Mouse (Mus musculus) lung, adult 2 months (tissue): Measurements from ENCODE around the gene Fgd4.

ENCODE experiments used
- CTCF ChIP-seq: fragments of 200-500 bp; IDR thresholded peaks from 2 replicates; pipeline ENCODE4 v1.5.1; 2011; ENCODE audit warnings: mild to moderate bottlenecking, low read length, control low read depth; ENCODE audit not compliant: insufficient read depth
- POLR2A ChIP-seq: fragments of 200-500 bp; IDR thresholded peaks from 2 replicates; pipeline ENCODE4 v1.6.1; 2011; ENCODE audit warnings: low read depth, mild to moderate bottlenecking, control low read depth, low read length, borderline replicate concordance; ENCODE audit errors: extremely low read depth

DNA sequence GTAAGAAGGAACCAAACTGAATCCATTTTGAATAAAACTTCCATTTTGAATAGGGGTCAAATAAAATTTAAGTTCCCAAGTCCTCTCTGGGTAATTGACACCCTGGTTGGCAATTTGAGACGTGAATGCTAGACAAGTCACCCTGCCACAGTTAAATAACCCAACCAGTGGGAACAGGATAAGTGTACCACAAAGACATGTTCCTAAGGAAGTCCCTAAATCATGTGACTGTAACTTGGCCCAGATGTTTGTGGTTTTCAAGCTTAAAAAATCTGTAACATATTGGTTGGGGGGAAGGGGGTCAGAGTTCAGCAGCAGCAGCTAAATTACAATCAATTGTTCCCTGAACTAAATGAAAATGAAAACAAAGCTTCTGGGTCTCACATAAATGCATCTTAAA is 161.9 kb downstream of the Fgd4 start:
- TF ChIP-seq POLR2A (no peak), CTCF (no peak)
